22 mouse cellular contexts compared by ENCODE assay signal in genomic region chr11:118545690-118546089, GRCm38 (mm10).
DNase-seq lines count a peak whose midpoint lies in the region; ATAC-seq and TF ChIP-seq lines count a peak whose summit lies in the region.
"Had no signal": no experiment of that assay in that cellular context is flagged by ENCODE, and none has a peak within 500 bp of the region (broad histone marks: within the 10 kb centered on the region; RNA-seq: fewer than 3 reads in every experiment).

No protein-coding gene starts in this region.

- no peaks in the 10 kb centered on the region for H3K36me3 ChIP-seq in kidney, postnatal 0 days (ENCODE audit: insufficient read depth, low read length)
- no peaks in the 10 kb centered on the region for H3K36me3 ChIP-seq in kidney, embryonic 16.5 days (ENCODE audit: insufficient read depth, low read length)
- H3K36me3 ChIP-seq in neural tube, embryonic 15.5 days, result no peaks in the 10 kb centered on the region
- H3K36me3 ChIP-seq: embryonic facial prominence, embryonic 13.5 days; forebrain, embryonic 15.5 days; intestine, embryonic 15.5 days; liver, embryonic 12.5 days; lung, embryonic 15.5 days; stomach, embryonic 15.5 days had no signal

- H3K4me1 ChIP-seq in kidney, postnatal 0 days (replicated peaks; ENCODE audit: insufficient read depth, low read length), result no peaks in the 10 kb centered on the region
- H3K4me1 ChIP-seq in kidney, embryonic 16.5 days (ENCODE audit: insufficient read depth, low read length), result peaks cover 10% of the 10 kb centered on the region; the same call in 1 of the 2 replicates
- peaks cover 62% of the 10 kb centered on the region for H3K4me1 ChIP-seq in neural tube, embryonic 15.5 days
- H3K4me1 ChIP-seq: intestine, embryonic 15.5 days; liver, embryonic 12.5 days; stomach, embryonic 15.5 days had no signal

- no peaks in the 10 kb centered on the region for H3K9me3 ChIP-seq in kidney, postnatal 0 days (replicated peaks; ENCODE audit: low read length)
- no peaks in the 10 kb centered on the region for H3K9me3 ChIP-seq in kidney, embryonic 16.5 days (ENCODE audit: low read length)
- H3K9me3 ChIP-seq in neural tube, embryonic 15.5 days (replicated peaks), result no peaks in the 10 kb centered on the region
- H3K9me3 ChIP-seq: embryonic facial prominence, embryonic 13.5 days; forebrain, embryonic 15.5 days; intestine, embryonic 15.5 days; liver, embryonic 12.5 days; lung, embryonic 15.5 days; stomach, embryonic 15.5 days had no signal

- H3K4me3 ChIP-seq in kidney, postnatal 0 days (replicated peaks; ENCODE audit: low read depth, low read length), result no peak overlapping the region
- no peak overlapping the region for H3K4me3 ChIP-seq in kidney, embryonic 16.5 days (ENCODE audit: low read length)
- H3K4me3 ChIP-seq in neural tube, embryonic 15.5 days (replicated peaks), result no peak overlapping the region
- H3K4me3 ChIP-seq: embryonic facial prominence, embryonic 13.5 days; forebrain, embryonic 15.5 days; intestine, embryonic 15.5 days; liver, embryonic 12.5 days; lung, embryonic 15.5 days; stomach, embryonic 15.5 days had no signal

- H3K9ac ChIP-seq in kidney, postnatal 0 days (ENCODE audit: low read depth, low read length), result no peak overlapping the region
- no peak overlapping the region for H3K9ac ChIP-seq in kidney, embryonic 16.5 days (replicated peaks; ENCODE audit: low read length)
- H3K9ac ChIP-seq in neural tube, embryonic 15.5 days (replicated peaks), result no peak overlapping the region
- H3K9ac ChIP-seq: embryonic facial prominence, embryonic 13.5 days; forebrain, embryonic 15.5 days; hindbrain, embryonic 14.5 days; intestine, embryonic 15.5 days; liver, embryonic 12.5 days; lung, embryonic 15.5 days; stomach, embryonic 15.5 days had no signal

- TF ChIP-seq CTCF in kidney, postnatal 0 days (IDR thresholded peaks at IDR 0.05; ENCODE audit: low read depth), result no peak

- 14% methylated on average over 4 of the region's 4 CpGs for WGBS in kidney, postnatal 0 days
- WGBS in kidney, embryonic 16.5 days, result 10% methylated on average over 4 of the region's 4 CpGs
- 17% methylated on average over 4 of the region's 4 CpGs for WGBS in neural tube, embryonic 15.5 days

- H3K27me3 ChIP-seq in kidney, postnatal 0 days (ENCODE audit: insufficient read depth, low read length), result no peaks in the 10 kb centered on the region
- H3K27me3 ChIP-seq in kidney, embryonic 16.5 days (ENCODE audit: insufficient read depth, low read length), result no peaks in the 10 kb centered on the region
- H3K27me3 ChIP-seq in neural tube, embryonic 15.5 days (replicated peaks), result no peaks in the 10 kb centered on the region
- H3K27me3 ChIP-seq: forebrain, embryonic 15.5 days; intestine, embryonic 15.5 days; lung, embryonic 15.5 days had no signal

- no peak overlapping the region for H3K4me2 ChIP-seq in kidney, postnatal 0 days (ENCODE audit: low read length)
- no peak overlapping the region for H3K4me2 ChIP-seq in kidney, embryonic 16.5 days (replicated peaks; ENCODE audit: low read depth, low read length)
- no peak overlapping the region for H3K4me2 ChIP-seq in neural tube, embryonic 15.5 days
- H3K4me2 ChIP-seq: embryonic facial prominence, embryonic 13.5 days; forebrain, embryonic 15.5 days; heart, embryonic 11.5 days; hindbrain, embryonic 14.5 days; intestine, embryonic 15.5 days; liver, embryonic 12.5 days; lung, embryonic 15.5 days; stomach, embryonic 15.5 days had no signal

- ATAC-seq in kidney, postnatal 0 days (replicated peaks; ENCODE audit: low FRiP score, low read depth), result no peak
- ATAC-seq in kidney, embryonic 16.5 days (ENCODE audit: low FRiP score, low TSS enrichment), result no peak
- ATAC-seq in neural tube, embryonic 15.5 days (ENCODE audit: low FRiP score), result no peak
- ATAC-seq: forebrain, embryonic 15.5 days; intestine, embryonic 15.5 days; liver, embryonic 12.5 days; midbrain, embryonic 16.5 days had no signal

- peak; percentile 17 for DNase-seq in kidney, postnatal 0 days (ENCODE audit: low spot score)
- no peak for DNase-seq in neural tube, embryonic 10.5 days (ENCODE audit: extremely low spot score, low spot score)
- peak; percentile 54 for DNase-seq in forelimb bud, embryonic 11.5 days (ENCODE audit: low read depth, low spot score)
- no peak for DNase-seq in frontal cortex, postnatal 25 days (ENCODE audit: low spot score in 2 of 2)
- no peak for DNase-seq in Muller cell, postnatal 12 days (ENCODE audit: inconsistent ontology term)
- no peak for DNase-seq in layer of hippocampus, postnatal 14 days (ENCODE audit: low spot score in 2 of 2)
- DNase-seq: adrenal gland, adult 8-10 months; heart, postnatal 14 days; left cerebral cortex, postnatal 4 days; right cerebral cortex, postnatal 25 days; thymus, adult 18-20 months had no signal

- H3K27ac ChIP-seq in kidney, postnatal 0 days, result no peak overlapping the region
- H3K27ac ChIP-seq in kidney, embryonic 16.5 days (ENCODE audit: low read length), result no peak overlapping the region
- 0 out of 2 replicates have a peak overlapping the region, but pooled peaks have one; percentile 14 for H3K27ac ChIP-seq in neural tube, embryonic 15.5 days (replicated peaks)
- H3K27ac ChIP-seq: embryonic facial prominence, embryonic 13.5 days; forebrain, embryonic 15.5 days; hindbrain, embryonic 14.5 days; intestine, embryonic 15.5 days; liver, embryonic 12.5 days; lung, embryonic 15.5 days; stomach, embryonic 15.5 days had no signal

Comparison
In these comparisons a context has a peak if more than half of its experiments do, and no peak if none do; other contexts are left out.
1. DNase-seq: peak in kidney, postnatal 0 days (single experiment) and forelimb bud, embryonic 11.5 days (single experiment); none in neural tube, embryonic 10.5 days (single experiment), frontal cortex, postnatal 25 days (0 of 2), Muller cell, postnatal 12 days (single experiment) and layer of hippocampus, postnatal 14 days (0 of 2).